Mouse (Mus musculus): ENCODE measurements at regions not wholly inside any gene's neighbourhood (a gene's known extent, or its start where the extent isn't known, plus 50 kb on each side); places are given as distances from the start of the nearest gene placed in this dataset.

DNA sequence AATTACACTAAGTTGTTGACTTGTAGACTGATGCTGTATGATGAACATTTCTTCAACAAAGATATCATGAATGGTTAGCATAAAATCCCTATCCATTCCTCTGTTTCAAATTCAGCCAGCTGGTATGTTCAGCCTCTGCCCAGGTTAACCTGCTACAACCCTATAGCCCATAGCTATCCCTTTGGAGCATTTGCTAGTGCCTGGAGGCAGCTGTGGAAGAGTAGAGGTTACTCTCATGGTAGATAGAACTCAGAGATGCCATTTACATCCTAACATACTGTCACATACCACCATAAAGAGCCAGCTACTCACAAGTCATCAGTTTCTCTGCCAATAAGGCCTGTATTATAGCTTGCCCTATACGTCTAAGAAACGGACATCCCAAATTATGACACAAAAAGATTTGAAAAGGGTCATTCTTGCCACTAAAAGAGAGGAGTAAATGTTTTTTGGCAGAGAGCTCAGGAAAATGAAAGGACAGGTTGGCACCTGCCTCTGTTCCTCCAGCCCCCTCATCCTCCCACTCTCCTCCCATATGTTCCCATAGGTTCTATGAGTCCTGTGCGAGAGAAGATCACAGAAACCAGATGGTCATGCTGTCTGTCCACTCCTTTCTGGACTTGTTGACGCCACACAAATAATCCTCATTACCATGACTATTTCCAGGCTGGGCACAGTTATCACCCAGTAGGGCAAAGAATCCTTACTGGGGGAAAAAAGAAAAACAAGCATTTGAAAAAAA is 156.5 kb upstream of the Ngly1 start:
- no peak for ATAC-seq

GRCm38 (mm10) chr14:16093133-16093505 is 156.0 kb upstream of the Ngly1 start:
- no peak for ATAC-seq

- no peak for ATAC-seq
Observed at GRCm38 (mm10) chr14:16109414-16109813, 139.7 kb upstream of the Ngly1 start.

GRCm38 (mm10) chr14:16132672-16133071 is 116.4 kb upstream of the Ngly1 start:
- no peak for ATAC-seq

DNA sequence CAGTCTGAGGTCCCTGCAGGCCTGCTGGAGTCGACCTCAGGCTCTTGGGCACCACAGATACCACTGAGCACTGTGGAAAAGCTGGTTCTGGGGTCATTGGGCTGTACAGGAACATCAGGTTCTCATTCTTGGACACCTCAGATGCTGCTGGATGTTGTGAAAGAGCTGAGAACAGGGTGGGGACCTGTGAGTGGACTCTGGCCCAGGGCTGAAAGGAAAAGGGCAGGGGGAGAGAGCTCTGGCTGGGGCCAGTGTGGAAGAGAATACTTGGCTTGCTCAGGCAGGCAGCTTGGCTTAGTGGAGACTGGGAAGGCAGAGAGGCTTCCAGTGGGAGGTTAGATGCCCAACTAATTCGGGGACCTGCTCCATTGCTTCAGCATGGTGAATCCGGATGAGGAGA is 115.7 kb upstream of the Ngly1 start:
- ATAC-seq: no peak

DNA sequence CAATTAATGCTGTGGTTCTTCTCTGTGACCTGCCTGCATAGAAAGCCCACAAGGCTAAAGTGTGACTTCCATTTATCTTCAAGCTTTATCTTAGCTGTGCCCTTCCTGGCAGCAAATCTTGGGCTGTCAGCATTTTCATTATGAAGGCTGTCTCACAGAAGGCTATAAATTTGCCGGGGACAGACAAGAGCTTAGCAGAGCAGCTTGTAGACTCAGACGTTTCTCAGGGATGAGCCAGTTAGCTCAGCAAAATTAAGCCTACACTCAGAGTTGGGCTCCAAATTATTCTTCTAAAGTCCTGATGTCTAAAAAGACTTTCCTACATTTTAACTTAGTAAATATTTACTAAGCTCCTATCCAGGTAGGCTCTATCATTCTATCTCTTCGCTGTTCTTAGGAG is 112.9 kb upstream of the Ngly1 start:
- ATAC-seq: peak; percentile 24

DNA sequence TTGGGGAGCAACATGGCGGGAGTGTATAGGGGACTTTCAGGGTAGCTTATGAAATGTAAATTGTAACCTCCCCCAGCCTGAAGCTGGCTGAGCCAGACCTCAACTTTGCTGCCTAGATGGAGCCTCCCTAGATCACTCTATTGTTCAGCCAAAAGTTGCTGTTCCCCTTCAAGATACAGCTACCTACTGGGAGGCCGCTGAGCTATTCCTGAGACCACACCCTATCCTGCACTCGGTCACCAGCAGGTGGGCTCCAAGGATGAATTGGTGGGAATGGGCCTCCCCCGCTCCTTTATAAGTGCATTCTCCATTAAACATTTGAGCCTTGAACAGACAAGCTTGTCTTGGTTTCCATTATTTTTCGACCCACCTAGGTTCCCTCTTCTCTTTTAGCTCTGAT is 104.8 kb upstream of the Ngly1 start:
- no peak for ATAC-seq

DNA sequence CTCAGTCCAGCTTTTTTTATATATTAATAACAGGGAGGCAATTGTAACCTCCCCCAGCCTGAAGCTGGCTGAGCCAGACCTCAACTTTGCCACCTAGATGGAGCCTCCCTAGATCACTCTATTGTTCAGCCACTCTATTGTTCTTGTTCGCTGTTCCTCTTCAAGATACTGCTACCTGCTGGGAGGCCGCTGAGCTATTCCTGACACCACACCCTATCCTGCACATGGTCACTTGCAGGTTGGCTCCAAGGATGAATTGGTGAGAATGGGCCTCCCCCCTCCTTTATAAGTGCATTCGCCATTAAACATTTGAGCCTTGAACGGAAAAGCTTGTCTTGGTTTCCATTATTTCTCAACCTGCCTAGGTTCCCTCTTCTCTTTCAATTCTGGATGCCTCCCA is 102.3 kb upstream of the Ngly1 start:
- ATAC-seq: no peak

DNA sequence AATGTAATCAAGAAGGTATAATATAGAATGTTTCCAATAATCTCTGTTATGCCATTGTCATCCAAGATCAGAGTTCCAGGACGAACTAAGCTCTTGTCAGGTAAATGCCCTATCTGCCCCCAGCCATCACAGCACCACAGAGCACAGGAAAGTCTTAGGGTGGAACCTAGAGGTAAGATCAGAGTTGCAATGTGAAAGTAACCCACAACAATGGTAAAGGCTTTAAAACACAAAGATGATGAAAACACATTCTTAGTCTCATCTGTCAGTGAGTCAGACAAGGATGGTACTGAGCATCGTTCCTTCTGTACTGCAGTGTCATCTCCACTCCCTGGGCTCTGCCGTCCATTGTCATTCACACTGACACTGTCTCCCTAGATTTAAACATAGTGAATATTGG is 97.3 kb upstream of the Ngly1 start:
- peak; percentile 54 for ATAC-seq

DNA sequence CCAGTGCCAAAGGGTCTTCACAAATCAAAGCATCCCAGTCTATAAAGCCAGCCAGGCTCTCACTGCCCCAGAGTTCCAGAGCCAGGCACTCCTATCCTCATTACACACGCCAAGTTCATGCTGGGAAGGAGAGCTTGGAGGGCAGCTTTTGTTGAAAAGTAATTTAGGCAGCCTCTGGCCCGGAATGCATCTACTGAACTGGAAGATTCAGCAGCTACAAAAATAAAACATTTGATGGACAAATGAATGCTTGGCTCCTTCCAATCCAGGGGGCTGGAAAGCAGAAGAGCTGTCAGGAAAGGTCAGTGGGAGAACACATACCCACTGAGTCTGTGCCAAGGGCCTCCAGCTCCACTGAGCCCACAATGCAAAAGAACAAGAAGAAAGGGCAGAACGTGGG is 96.4 kb upstream of the Ngly1 start:
- no peak for ATAC-seq

- peak; percentile 32 for ATAC-seq
Observed at GRCm38 (mm10) chr14:16155106-16155505, 94.0 kb upstream of the Ngly1 start.

DNA sequence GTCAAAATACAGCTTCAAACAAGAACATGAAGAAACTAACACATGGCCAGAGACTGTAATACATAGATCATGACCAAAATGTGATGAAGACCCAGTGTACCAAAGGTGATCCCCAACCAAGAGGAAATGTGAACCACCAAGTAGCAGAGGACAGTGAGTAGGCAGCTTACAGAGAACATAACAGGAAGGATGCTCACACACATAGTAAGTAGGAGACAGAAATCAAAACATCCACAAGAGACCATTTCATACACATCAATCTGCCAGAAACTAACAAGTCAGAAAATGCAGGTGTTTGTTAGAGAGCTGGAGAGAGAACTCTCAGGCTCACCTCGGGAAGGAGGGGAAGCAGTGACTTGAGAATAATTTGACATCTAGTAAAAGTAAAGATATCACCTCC is 78.9 kb upstream of the Ngly1 start:
- peak; percentile 50 for ATAC-seq

GRCm38 (mm10) chr14:16172261-16172660 is 76.8 kb upstream of the Ngly1 start:
- no peak for ATAC-seq

- ATAC-seq: peak; percentile 88
Observed at GRCm38 (mm10) chr14:16173292-16173691, 75.8 kb upstream of the Ngly1 start.

DNA sequence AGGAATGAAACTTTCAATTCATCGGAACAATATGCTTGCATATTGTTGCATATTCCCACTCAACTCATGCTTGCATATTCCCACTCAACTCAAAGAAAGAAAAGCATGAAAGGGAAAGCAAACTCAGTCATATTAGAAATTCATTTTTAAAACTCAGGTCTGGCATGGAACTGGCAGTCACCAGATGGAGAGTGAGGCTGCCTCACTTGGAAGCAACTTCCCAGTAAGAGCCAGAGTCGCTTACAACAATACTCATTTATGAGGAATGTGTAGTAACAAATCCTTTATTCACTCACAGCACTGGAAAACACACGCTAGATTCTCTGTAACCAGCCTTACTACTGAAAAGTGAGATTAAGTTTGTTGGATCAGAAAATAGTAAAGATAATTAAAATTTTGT is 70.9 kb upstream of the Ngly1 start:
- ATAC-seq: no peak

DNA sequence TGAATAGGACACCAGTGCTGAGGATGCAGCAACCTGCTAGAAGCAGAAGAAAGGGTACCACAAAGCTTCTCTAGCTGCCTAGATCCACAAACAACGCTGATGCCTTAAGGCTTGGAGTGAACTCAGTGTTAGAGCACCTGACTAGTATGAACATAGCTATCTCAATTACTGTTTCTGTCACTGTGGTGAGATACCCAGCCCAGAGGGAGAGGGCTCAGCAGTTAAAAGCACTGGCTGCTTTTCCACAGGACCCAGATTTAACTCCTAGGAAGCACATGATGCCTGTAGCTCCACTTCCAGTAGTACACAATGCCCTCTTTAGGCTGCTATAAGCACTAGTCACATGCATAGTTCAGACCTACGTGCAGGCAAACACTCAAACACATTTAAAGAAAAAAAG is 67.3 kb upstream of the Ngly1 start:
- ATAC-seq: peak; percentile 46

DNA sequence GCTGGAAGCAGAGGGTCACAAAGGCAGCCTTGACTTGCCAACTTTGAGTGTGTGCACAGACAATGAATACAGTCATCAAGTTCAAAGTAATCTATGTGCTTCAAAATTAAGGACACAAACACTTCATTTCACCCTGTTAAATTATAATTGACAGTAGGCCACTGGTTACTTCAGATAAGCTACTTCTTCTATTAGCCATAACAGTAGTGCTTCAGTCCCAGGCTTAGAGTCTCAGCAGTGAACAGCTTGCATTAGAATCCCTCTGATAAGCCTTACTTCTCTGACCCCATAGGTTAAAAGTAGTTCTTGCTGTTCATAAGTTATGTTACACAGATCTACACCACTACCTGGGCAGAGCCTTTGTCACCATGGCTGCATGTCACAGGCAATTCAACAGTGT is 63.8 kb upstream of the Ngly1 start:
- no peak for ATAC-seq
